Mouse (Mus musculus) natural killer cell, adult 2 months (primary cell): ENCODE measurements at regions not wholly inside any gene's neighbourhood (a gene's known extent, or its start where the extent isn't known, plus 50 kb on each side); places are given as distances from the start of the nearest gene placed in this dataset.

Experiments
- DNase-seq, 2 experiments: peaks; one replicate each; pipeline ENCODE4 v3.0.0; 2022; ENCODE audit warnings: low spot score in 2 of 2

DNA sequence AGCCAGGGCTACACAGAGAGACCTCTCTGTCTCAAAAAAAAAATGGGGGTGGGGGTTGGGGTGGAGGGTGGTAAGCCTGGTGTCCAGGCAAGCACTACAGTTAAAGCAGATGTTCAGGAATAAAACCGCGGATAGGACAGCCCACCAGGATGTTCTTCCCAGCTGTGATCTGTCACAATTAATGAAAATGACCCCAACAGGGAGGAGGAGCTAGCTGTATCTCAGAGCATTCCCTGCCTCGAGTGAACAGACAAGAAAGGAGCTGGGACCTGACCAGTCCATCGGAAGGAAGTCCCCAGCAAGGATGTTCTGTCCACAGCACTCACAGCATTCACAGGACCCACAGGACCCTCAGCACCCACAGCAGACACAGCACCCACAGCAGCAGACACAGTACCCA is 80.4 kb downstream of the Utp6 start:
- no peak for DNase-seq

DNA sequence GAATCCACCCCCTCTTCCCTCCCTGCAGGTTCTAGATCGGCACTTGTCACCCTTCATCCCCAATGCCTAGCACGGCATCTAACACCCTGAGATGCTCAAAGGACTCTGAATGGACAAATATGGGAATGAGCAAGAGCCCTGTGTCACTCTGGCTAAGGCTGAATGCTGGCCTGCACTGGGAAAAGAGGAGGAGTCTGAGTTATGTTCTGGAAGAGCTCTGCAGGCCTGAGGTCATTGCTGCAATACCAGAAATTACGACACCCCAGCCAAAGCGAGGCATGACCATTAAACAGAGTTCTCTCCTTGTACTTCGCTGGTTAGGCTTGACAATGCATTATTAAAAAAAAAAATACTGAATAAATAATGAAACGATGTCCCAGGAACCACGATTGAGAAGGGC is 84.1 kb downstream of the Utp6 start:
- no peak for DNase-seq

DNA sequence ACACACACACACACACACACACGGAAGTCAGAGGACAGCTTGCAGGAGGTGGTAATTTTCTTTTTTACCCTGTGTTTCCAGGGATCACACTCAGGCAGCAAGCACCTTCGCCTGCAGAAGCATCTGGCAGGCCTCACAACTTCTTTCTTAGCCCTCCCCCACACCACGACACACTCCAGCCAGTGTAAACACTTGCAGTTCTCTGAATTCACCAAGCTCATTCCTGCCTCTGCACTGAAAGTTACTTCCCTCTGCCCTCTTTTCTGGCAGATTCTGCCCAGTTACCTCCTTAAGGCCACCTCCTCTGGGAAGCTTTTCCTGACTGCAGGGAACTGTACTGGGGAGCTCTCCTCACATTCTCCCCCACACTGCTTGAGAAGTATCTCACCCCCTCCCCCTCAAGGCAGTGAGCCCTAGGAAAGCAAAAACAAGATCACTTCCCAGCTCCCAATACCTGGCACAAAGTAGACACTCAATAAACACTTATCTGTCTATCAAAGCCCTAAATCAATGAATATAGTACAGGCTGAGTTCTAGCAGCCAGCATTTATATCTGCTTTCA is 84.9 kb downstream of the Utp6 start:
- DNase-seq = no peak

DNA sequence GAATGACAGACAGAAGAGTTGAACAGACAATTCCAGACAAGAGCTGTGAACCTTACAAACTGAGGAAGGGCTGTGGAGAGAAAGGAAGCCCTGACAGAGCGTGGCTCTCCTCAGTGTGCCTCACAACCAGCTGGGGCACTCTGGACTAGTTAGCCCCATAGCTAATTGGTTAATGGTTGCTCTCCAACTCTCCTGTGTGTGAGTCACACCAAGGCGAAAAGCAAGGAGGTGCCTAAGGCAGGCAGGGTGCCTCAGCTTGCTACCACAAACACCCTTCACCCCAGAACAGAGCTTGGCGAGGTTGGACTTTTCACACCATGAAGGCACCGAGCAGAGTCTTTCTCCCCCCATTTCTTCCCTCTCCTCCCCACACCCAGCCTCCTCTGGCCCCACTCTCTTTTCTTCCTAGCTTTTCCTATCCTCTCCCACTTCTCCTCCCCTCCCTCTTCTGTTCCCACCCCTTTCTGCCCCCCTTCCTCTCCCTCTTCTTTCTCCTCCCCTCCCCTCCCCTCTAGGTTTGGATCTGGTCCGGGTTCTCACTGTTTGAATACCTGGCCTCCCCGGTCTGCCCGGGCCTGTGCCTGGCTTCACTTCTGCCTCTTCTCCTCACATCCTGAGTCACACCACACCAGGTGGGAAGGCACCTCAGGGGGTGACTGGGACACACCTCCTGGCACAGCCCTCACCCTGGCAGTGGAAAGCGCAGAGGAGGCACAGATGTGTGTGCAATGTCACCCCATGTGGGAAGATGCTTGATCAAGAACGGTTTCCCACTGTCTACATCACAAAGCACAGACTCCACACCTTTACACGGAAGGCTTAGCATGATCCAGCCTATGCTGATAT is 90.2 kb downstream of the Utp6 start:
- no peak for DNase-seq

DNA sequence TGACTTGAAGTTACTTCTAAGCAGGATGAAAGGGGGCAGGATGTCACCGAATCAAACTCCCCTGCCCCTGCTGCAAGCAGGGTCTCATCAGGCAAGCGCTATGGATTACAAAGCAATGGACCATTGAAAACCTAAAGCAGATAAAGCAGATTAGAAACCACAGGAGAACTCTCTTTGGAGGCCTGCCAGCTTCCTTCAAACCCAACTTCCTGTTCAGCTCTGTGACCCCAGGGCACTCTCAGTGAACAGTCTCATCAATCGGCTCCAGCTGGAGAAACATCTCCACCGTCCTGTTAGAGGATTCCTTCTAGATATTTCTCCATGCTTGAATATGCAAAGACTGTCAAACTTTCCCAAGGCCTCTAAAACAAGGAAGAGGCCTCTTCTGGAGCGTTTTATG is 92.0 kb downstream of the Utp6 start:
- DNase-seq = peak in 1 of 2 experiments; percentile 14

DNA sequence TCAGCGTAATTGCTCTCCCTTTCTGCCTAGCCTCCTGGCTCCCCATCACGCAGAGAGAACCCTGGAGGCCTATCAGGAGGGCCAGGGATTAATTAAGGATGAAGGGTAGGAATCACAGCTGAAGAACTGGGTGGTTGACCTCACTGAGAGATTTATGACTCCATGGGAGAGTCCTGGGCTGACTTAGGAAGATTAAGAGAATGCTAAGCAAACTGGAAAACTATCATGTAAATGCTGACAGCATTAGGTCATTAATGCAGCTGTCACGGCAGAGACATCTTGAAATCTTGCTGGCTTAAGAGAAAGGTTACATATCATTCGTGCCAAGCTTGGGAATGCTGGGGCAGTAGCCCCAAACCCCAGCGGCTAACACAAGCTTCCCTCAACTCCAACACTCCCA is 93.2 kb downstream of the Utp6 start:
- DNase-seq = no peak

DNA sequence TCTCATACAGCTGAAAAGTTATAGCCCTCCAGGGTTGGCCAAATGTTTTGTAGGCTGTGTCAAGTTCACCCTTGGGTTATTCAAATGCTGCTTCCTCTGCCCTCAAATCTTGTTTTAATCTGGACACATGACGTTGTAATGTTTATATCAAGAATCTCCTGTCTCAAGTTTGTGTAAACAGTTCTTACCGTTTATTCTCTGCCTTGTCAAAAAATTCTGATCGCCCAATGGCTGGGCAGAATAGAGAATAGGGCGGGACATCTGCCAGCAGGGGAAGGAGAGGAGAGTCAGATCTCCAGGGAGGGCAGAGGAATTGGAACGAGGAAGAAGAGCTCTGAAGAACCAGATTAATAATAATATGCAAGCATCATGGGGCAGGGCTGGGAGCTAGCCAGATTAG is 97.4 kb downstream of the Utp6 start:
- no peak for DNase-seq

DNA sequence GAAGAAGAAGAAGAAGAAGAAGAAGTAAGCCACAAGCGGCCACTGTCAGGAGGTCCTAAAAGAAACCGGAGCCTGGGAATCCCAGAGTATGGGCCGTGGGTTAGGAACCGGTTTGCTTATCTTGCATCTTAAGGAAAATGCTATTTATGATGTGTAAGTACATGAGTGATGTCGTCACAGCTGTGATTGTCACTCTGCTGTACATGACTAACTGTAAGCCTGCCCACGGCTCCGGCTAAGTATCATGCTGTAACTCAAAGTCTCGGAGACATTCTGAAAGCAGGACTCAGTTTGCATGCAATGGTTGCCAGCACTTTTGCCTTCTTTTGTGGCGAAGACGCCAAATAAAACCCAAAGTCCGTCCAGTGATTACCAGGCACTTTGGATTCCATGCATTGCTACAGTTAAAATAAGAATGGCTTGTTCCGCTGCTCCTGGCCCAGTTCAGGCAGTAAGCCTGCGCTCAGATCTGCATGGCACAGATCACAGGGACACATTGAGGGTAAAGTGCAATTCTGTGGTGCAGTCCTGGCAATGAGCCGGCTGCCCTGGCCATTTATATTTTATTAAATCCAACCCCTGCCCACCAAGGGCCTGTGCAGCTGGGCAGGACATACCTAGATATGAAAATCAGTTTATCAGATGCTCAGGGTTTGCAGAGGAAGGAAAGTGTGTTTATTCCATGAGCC is 98.6 kb downstream of the Utp6 start:
- no peak for DNase-seq

DNA sequence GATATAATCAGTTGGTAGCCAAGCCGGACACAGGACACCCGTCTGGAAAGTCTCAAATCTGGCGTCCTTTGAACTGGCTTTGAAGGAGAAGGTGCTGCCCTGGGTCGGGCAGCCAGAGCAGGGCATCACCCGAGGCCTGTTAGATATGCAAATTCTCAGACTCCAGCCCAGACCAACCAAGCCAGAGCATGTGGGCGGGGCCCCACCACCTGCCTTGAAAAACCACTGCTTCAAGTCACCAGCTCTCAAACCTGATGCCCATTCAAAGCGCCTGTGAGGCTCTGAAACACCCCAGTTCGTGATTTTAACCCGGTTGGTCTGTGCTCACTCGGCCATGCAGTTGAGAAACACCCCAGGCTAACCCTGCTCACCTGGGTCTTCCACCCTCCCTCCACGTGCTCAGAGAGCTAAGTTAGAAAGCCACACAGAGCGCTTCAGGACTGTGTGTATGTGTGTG is 101.6 kb downstream of the Utp6 start:
- no peak for DNase-seq

DNA sequence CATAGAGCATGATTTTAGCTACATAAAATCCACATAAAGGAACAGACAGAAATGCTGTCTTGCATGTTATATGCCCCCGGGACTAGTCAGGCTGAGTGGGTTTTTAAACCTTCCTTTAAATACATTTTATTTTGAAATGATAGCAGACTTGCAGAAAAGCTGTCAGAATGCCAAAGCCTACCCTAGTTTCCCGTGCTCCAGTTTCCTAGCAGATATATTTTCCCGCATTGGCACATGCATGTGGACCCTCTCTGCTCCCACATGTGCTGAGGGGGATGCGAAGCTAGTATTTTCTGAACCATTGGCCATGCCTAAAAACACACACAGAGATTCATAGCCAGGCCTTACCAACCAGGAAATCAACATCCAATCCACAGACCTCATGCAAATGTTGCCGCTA is 105.8 kb downstream of the Utp6 start:
- no peak for DNase-seq

DNA sequence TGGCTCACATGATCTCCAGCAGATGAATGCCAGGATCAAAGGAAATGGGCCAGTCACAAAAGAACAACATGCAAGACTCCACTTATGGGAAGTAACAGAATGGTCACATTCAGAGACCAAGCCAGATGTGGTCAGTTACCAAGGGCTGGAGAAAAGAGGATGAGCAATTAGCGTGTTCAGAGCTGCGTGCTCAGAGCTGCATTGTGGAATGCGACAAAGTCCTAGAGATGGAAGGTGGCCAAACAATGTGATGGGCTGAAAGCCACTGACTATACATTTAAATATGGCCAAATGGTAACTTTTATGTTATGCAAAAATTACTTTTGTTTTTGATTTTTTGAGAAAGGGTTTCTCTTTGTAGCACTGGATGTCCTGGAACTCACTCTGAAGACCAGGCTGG is 112.6 kb downstream of the Utp6 start:
- DNase-seq = no peak

DNA sequence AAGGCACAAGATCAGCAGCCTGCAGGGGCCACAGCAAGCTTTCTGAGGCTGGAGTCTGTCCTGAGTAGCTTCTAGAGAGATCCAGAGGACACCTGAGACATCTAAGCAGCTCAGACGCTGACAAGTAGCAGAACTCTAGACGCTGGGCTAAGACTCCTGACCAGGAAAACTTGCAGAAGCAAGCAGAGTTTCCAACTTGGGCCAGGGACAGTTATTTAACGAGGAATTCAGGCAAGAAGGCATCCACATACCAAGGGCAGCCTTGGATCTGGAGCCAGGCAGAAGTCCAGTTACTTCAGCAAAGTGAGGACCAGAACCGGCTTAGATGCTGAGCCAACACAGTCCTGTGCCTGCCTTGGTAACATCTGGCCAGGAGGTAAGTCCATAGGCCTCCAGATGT is 117.8 kb downstream of the Utp6 start:
- no peak for DNase-seq

DNA sequence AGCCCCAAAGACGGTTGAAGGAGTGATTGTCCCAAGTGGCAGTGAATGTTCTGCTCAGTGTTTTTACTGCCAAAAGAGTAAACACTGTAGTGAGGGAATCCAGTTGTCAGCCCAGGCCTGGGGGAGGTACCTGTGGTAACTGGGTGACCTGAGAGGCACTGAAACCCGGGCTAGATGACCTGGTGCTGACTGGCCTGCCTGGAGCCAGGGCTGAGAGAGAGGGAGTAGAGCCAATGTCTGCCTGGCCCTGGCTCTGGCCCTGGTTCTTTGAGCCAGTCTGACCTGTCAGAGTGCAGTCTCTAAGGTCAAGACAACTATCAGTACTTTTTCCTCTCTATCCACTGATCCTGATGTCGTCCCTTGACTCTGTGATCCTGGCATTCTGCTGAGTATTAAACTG is 119.2 kb downstream of the Utp6 start:
- DNase-seq = no peak

DNA sequence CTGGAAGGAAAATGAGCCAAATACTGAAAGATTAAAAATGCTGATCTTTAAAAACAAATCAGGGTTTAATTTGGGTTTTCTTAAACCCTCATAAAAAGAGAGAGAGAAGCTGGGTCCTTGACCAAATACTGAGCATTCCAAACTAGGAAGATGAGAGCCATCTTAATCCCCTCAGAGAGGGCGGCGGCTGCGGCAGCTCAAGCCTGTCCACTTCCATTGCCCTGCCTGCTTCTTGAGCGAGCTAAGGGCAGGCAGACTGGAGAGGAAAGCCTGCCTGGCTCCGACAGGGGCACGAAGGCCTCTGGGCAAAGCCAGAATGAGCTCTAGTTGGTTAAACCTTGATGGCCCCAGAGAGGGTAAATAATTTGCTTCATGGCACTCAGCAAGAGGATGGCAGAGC is 122.2 kb downstream of the Utp6 start:
- DNase-seq = no peak

DNA sequence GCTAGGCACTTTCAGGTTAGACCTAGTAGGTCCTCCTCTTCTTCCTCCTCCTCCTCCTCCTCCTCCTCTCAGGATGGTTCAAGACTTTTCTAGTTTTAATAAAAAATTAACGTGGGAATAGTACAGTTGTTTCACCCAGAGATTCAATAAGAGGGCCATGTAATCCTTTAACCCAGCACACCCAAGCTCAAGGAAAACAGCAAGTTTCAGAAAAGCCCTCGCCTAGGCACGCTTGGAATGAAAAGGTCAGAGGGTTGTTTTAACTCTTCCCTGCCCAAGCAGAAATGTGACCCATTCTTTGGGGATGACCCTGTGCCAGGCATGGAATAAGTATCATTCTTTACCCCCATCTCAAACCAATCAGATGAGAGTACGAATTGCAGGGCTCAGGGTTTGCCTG is 124.1 kb downstream of the Utp6 start:
- no peak for DNase-seq

DNA sequence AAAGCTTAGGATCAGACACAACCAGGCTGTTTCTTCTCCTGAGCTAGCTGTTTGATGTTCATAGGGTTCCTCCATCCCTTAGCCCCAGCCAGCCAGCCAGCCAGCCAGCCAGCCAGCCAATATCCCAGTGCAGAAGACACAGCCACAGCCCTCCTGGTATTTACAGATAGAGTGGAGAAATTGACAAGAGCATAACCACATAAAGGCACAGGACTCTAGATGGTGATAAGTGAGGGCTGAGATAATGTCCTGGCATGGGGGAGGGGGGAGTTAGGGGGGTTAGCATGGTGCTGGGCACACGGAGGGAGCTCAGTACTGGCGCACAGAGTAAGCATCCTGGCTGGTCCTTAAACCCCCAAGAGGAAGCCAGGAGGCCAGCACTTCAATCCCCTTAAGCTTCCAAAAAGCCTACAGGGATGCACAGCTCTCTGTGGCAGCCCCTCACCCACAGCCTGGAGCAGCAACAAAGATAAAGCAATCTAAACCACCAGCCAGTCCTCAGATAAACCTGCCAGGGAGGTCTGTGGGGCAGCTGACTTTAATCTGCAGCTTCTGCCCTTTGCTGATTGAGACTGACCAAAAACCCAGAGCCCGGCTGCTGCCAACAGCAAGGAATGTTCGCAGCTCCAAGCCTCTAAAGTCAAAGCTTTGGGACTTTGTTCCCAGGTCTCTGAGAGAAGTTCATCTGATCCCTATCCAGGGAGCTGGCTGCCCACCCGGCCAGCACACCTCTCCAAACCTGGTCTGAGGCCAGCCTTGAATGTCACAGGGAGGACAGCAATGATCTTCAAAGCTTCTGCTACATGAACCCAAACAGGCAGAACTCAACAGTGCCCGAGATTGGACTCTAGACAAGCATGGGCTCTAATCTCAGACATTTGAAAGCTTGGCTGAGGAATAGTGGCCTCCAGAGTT is 124.9 kb downstream of the Utp6 start:
- DNase-seq = no peak

DNA sequence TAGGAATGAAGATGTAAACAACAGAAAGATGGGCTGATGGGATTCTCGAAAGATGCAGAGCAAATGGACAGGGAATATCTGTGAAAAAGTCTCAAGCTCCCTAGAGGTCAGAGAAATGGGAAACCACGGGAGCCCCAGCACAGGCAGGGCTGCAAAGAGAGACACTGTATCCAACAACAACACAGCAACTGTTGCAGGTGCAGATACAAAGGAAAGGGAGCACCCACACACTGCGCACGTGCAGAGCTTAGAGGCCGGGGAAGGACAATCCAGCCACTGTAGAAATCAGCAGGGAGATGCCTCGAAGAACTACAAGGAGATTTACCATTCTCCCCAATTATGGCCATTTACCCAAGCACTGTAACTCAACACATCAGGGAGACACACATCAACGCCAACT is 126.3 kb downstream of the Utp6 start:
- DNase-seq = no peak

DNA sequence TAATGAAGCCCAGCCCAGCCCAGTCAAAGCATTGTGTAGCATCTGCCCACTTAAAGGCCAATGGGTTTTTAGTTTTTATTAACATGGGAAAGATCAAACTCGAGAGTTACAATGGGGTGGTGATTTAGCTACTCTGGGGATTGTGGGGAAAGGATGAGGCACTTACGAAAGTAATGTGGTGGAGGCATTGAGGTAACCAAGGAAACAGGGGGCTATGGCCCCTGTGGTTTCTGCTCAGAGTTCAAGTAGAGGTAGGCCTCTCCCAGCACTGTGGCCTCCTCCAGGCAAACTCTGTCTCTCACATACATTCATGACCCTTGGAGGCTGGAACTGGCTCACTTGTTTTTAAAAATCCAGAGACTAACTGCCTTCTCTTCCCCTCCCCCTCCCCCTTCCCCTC is 128.4 kb downstream of the Utp6 start:
- DNase-seq = no peak

DNA sequence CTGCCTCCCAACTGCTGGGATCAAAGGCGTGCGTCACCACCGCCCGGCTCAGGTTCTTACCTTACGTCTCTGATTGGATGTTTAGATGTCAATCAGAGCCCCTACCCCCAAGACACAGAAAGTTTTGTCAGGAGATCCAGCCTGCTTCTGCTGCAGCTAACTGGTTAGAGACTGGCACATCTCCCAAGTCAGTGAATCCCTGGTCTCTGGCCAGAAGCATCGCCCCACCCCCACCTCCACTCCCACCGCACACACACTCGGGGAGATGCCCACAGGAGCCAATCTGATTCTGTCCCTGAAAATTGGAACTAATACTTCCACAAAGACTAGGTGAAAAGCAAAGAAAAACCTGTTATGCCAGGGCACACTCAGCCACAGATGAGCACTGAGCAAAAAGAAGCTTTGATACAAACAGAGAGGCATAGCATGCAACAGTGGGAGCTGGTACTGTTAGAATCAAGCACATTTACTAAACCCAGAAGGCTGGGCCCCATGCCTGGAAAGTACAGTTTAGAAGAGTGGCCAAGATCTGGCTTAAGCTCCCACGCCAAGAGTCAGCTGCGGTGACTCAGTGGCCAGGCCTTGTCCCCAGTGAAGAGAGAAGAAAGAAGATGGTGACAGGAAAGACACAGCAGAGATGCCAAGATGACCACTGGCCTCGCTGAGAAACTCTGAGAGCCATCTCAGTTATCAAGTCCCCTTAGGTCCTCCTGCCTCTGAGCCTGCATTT is 130.4 kb downstream of the Utp6 start:
- DNase-seq = no peak

DNA sequence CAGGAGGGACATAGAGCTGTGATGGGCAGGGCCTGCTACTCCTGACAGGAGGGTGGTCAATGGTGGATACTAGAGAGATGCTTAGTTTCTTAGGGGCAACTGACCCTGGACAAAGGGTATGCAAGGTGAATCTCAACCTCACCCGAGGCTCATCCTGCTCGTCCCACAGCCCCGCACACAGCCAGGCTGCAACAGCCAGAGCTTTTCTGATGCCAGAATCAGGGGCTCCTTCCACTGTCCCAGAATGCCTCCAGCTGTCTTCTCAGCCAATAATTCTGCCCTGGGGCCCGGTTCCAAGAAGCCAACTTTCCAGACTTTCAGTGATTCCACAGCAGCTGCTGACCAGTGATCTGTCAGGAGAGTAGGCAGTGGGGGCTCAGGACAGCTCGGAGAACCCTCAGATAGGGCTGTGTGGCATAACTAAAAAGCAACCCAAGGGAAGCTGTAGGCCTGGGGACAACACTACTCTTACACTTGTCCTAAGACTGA is 131.6 kb downstream of the Utp6 start:
- no peak for DNase-seq

DNA sequence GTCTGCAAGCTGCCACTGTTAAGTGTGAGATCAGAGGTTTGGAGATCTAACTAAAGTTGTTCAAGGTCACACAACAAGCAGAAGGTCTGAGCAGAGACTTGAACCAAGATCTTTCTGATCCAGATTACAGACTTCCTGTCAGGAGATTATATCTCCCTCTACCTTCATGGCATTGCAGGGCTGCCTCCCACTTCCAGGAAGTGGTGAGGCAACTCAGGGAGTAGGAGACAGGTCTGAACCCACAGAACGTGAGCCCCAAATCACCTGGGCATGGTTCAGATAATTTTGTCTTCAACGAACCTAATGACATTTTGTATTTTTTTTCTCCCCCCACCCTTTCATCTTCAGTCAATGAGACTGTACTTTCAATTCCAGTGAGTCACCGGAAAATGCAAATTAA is 135.2 kb downstream of the Utp6 start:
- no peak for DNase-seq
